Mouse (Mus musculus) NIH3T3 (cell line): ENCODE results near the gene Slc35f3.

ENCODE experiments used
- DNase-seq: peaks from one replicate; pipeline ENCODE4 v3.0.0-alpha.2; 2012; ENCODE audit warnings: low read depth

The Slc35f3 gene

GRCm38 (mm10) chr8:126420834-126421233, 122.5 kb downstream of the Slc35f3 start:
- DNase-seq, result no peak

GRCm38 (mm10) chr8:126422174-126422919, 124.0 kb downstream of the Slc35f3 start, which contains the start of gene Coa6:
Gene Coa6, plus strand, starts transcription at chr8:126422515.
- DNase-seq, result peak; percentile 98

GRCm38 (mm10) chr8:126422920-126423300, 124.6 kb downstream of the Slc35f3 start:
- DNase-seq, result peak; percentile 73

GRCm38 (mm10) chr8:126424163-126424562, 125.8 kb downstream of the Slc35f3 start:
- DNase-seq, result no peak

- DNase-seq, result no peak
These were observed 126.6 kb downstream of the Slc35f3 start for GRCm38 (mm10) chr8:126424946-126425345.

GRCm38 (mm10) chr8:126429635-126430034, 131.3 kb downstream of the Slc35f3 start:
- DNase-seq, result no peak

GRCm38 (mm10) chr8:126433827-126434226, 135.5 kb downstream of the Slc35f3 start:
- peak; percentile 56 for DNase-seq

- DNase-seq, result no peak
These were observed 140.6 kb downstream of the Slc35f3 start for GRCm38 (mm10) chr8:126438937-126439336.
